Comparison of ENCODE assay signal across 20 mouse cellular contexts in the genomic region with DNA sequence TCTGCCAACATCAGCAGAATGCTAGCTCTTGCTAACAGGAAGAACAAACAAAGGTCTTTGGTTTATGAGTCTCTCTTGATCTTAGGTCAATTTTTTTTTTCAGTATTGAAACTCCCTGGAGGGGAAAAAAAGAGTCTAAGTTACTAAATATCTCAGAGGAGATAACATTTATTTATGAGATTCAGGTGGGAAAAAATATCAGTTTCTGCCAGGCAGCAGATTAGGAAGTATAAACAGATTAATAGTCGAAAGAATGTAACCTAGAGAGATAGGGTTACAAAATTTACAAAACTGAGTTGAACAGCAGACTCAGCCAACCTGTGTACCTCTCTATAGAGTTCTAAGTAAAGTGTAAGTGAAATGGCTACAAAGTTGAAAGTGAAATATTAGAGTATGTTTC. TPM values are rescaled to one million over a fixed set of nuclear protein-coding genes. Genes with fewer than 3 reads are reported as not detected.
DNase-seq lines count a peak whose midpoint lies in the region; ATAC-seq and TF ChIP-seq lines count a peak whose summit lies in the region.
"Had no signal": no experiment of that assay in that cellular context is flagged by ENCODE, and none has a peak within 500 bp of the region (broad histone marks: within the 10 kb centered on the region; RNA-seq: fewer than 3 reads in every experiment).

No protein-coding gene starts in this region.

- DNase-seq in midbrain, embryonic 11.5 days (ENCODE audit: low spot score, missing footprints), result peak; percentile 37
- DNase-seq in MEL (ENCODE audit: low read depth, low spot score), result no peak
- DNase-seq in gastrocnemius, adult 18-20 months (ENCODE audit: low spot score), result no peak
- DNase-seq: adrenal gland, adult 2 months; adrenal gland, adult 8-10 months; adrenal gland, postnatal 10 days; adrenal gland, postnatal 14 days; adrenal gland, postnatal 25 days; adrenal gland, postnatal 36 days; B cell, adult 2 months; cerebellum, adult 11 months; cerebellum, adult 11-12 months; cerebellum, adult 18-20 months; cerebellum, adult 2 months had no signal

- no peaks in the 10 kb centered on the region for H3K79me2 ChIP-seq in MEL (ENCODE audit: control insufficient read depth, insufficient read depth, low read length, poor library complexity)

- no peak for ATAC-seq in midbrain, embryonic 11.5 days (ENCODE audit: low FRiP score)
- ATAC-seq in midbrain, embryonic 15.5 days (replicated peaks), result no peak
- ATAC-seq: activated CD4-positive, CD25-positive, alpha-beta regulatory T cell, adult 4 months; CD4-positive, CD25-positive, alpha-beta regulatory T cell, adult 4 months; Patski had no signal

- no peak for TF ChIP-seq POLR2A in MEL (IDR thresholded peaks at IDR 0.05; ENCODE audit: control insufficient read depth in 1 of 2, insufficient read depth in 1 of 2, low read depth in 1 of 2, low read length in 2 of 2, poor library complexity in 1 of 2)

- no peak for TF ChIP-seq CTCF in MEL (IDR thresholded peaks at IDR 0.05 in 2 of 3, conservative IDR thresholded peaks at IDR 0.05 in 1 of 3; ENCODE audit: control insufficient read depth in 1 of 3, insufficient read depth in 1 of 3, low read depth in 2 of 3, low read length in 3 of 3, poor library complexity in 1 of 3, severe bottlenecking in 1 of 3)

- H3K9me3 ChIP-seq in midbrain, embryonic 11.5 days (ENCODE audit: control insufficient read depth, low read length), result no peaks in the 10 kb centered on the region
- no peaks in the 10 kb centered on the region for H3K9me3 ChIP-seq in midbrain, embryonic 15.5 days
- no peaks in the 10 kb centered on the region for H3K9me3 ChIP-seq in MEL (replicated peaks; ENCODE audit: insufficient read depth, low read length)
- H3K9me3 ChIP-seq: G1E had no signal

- H3K36me3 ChIP-seq in midbrain, embryonic 11.5 days (ENCODE audit: control insufficient read depth, insufficient read depth, low read length), result no peaks in the 10 kb centered on the region
- H3K36me3 ChIP-seq in midbrain, embryonic 15.5 days (replicated peaks), result no peaks in the 10 kb centered on the region
- H3K36me3 ChIP-seq in MEL (ENCODE audit: control insufficient read depth in 1 of 2, insufficient read depth in 2 of 2, low read length in 2 of 2), result peaks cover 0 to 2% of the 10 kb centered on the region in 2 experiments; a peak in 2 of 4 replicates

- 80% methylated on average over 1 of the region's 1 CpGs for WGBS in midbrain, embryonic 11.5 days
- 83% methylated on average over 1 of the region's 1 CpGs for WGBS in midbrain, embryonic 15.5 days

- H3K27me3 ChIP-seq in midbrain, embryonic 11.5 days (ENCODE audit: control insufficient read depth, insufficient read depth, low read length), result no peaks in the 10 kb centered on the region
- H3K27me3 ChIP-seq in midbrain, embryonic 15.5 days (replicated peaks), result no peaks in the 10 kb centered on the region
- no peaks in the 10 kb centered on the region for H3K27me3 ChIP-seq in MEL (ENCODE audit: control insufficient read depth in 1 of 2, insufficient read depth in 2 of 2, low read length in 2 of 2)
- H3K27me3 ChIP-seq: CH12.LX, Patski had no signal

- no peak for TF ChIP-seq RAD21 in MEL (IDR thresholded peaks at IDR 0.05; ENCODE audit: low read depth, low read length)

- H3K4me3 ChIP-seq in midbrain, embryonic 11.5 days (ENCODE audit: low read depth, low read length), result no peak overlapping the region
- no peak overlapping the region for H3K4me3 ChIP-seq in midbrain, embryonic 15.5 days
- H3K4me3 ChIP-seq in MEL (ENCODE audit: control insufficient read depth in 1 of 2, insufficient read depth in 1 of 2, low read depth in 2 of 2, low read length in 2 of 2), result no peak overlapping the region

- no peaks in the 10 kb centered on the region for H3K4me1 ChIP-seq in midbrain, embryonic 11.5 days (ENCODE audit: control insufficient read depth, insufficient read depth, low read length)
- no peaks in the 10 kb centered on the region for H3K4me1 ChIP-seq in midbrain, embryonic 15.5 days
- no peaks in the 10 kb centered on the region; a peak in 1 of 4 replicates for H3K4me1 ChIP-seq in MEL (ENCODE audit: control insufficient read depth in 1 of 2, insufficient read depth in 2 of 2, low read length in 2 of 2)

- no peak overlapping the region for H3K27ac ChIP-seq in midbrain, embryonic 11.5 days (ENCODE audit: low read depth, low read length)
- H3K27ac ChIP-seq in midbrain, embryonic 15.5 days, result no peak overlapping the region
- H3K27ac ChIP-seq in MEL (ENCODE audit: control insufficient read depth, low read depth, low read length), result no peak overlapping the region

- no peak overlapping the region for H3K4me2 ChIP-seq in midbrain, embryonic 11.5 days
- no peak overlapping the region for H3K4me2 ChIP-seq in midbrain, embryonic 15.5 days

- no peak overlapping the region for H3K9ac ChIP-seq in midbrain, embryonic 11.5 days (ENCODE audit: low read length)
- no peak overlapping the region for H3K9ac ChIP-seq in midbrain, embryonic 15.5 days
- H3K9ac ChIP-seq in MEL (ENCODE audit: control insufficient read depth, low read depth, low read length, poor library complexity, severe bottlenecking), result no peak overlapping the region

- peak; percentile 41 to 61; a peak in 2 of 4 replicates for TF ChIP-seq EP300 in MEL (IDR thresholded peaks at IDR 0.05; ENCODE audit: low read depth in 1 of 2, low read length in 2 of 2)

TF ChIP-seq in MEL, 35 proteins besides CTCF, POLR2A, EP300 and RAD21:
- TF ChIP-seq ELF1 (IDR thresholded peaks at IDR 0.05; ENCODE audit: low read depth, low read length) (no peak), KAT2A (conservative IDR thresholded peaks at IDR 0.05; ENCODE audit: low read depth, low read length) (no peak), MAFK (IDR thresholded peaks at IDR 0.05; ENCODE audit: borderline replicate concordance, low read depth, low read length) (0 out of 2 replicates have a peak, but pooled peaks have one; percentile 14), ETS1 (IDR thresholded peaks at IDR 0.05; ENCODE audit: low read depth, low read length) (0 out of 2 replicates have a peak, but pooled peaks have one; percentile 32), UBTF (IDR thresholded peaks at IDR 0.05; ENCODE audit: borderline replicate concordance, insufficient read depth, low read depth, low read length) (no peak), RCOR1 (IDR thresholded peaks at IDR 0.05; ENCODE audit: low read depth, low read length) (peak; percentile 81), TCF12 (IDR thresholded peaks at IDR 0.05; ENCODE audit: low read depth, low read length) (peak; percentile 65), ZNF384 (IDR thresholded peaks at IDR 0.05; ENCODE audit: low read depth, low read length) (peak; percentile 35), TBP (IDR thresholded peaks at IDR 0.05; ENCODE audit: low read depth, low read length) (no peak), ZKSCAN1 (IDR thresholded peaks at IDR 0.05; ENCODE audit: low read depth, low read length) (no peak), GATA1 (IDR thresholded peaks at IDR 0.05; ENCODE audit: low read depth, low read length) (peak; percentile 53; the same call in 1 of the 2 replicates), CHD2 (IDR thresholded peaks at IDR 0.05; ENCODE audit: low read length) (no peak), SMC3 (IDR thresholded peaks at IDR 0.05; ENCODE audit: low read depth, low read length) (no peak), MAX (IDR thresholded peaks at IDR 0.05; ENCODE audit: low read length) (no peak)

RNA-seq across cellular contexts. Expression of gene Atf2, which starts 7.9 kb away (rescaled TPM):
- polyA plus RNA-seq in midbrain, embryonic 11.5 days (2014; fragmentation: Nextera tagmentation; extraction: Ambion mirVana), result 83.3 and 106 TPM in 2 replicates
- 115 and 119 TPM in 2 replicates for polyA plus RNA-seq in midbrain, embryonic 15.5 days (2015; fragmentation: Nextera tagmentation; extraction: Ambion mirVana)
- 16.8 and 18.0 TPM in 2 replicates for total RNA-seq in MEL (2012; rRNA removed)
- polyA plus RNA-seq in MEL (2012; ENCODE audit: insufficient read depth in 1 of 2, insufficient read length in 2 of 2, low read depth in 1 of 2, low replicate concordance in 2 of 2, missing spikeins in 1 of 2), result 10 to 100 TPM; 36.7 to 82.3 TPM
- total RNA-seq in gastrocnemius, adult 18-20 months (2021), result 10 to 100 TPM; 22.1 to 27.4 TPM

RNA-seq across cellular contexts. Expression of gene Atp5g3, which starts 10.8 kb away (rescaled TPM):
- polyA plus RNA-seq in midbrain, embryonic 11.5 days (2014; fragmentation: Nextera tagmentation; extraction: Ambion mirVana), result 831 and 886 TPM in 2 replicates
- 968 and 1,008 TPM in 2 replicates for polyA plus RNA-seq in midbrain, embryonic 15.5 days (2015; fragmentation: Nextera tagmentation; extraction: Ambion mirVana)
- 503 and 520 TPM in 2 replicates for total RNA-seq in MEL (2012; rRNA removed)
- polyA plus RNA-seq in MEL (2012; ENCODE audit: insufficient read depth in 1 of 2, insufficient read length in 2 of 2, low read depth in 1 of 2, low replicate concordance in 2 of 2, missing spikeins in 1 of 2), result 100 to 1,000 TPM; 199 to 520 TPM
- 1,000 to 10,000 TPM; 1,056 to 1,184 TPM for total RNA-seq in gastrocnemius, adult 18-20 months (2021)
